Mouse (Mus musculus) heart, adult 2 months (tissue): Measurements from ENCODE around the gene Setmar. TPM values are rescaled to one million over a fixed set of nuclear protein-coding genes. Genes with fewer than 3 reads are reported as not detected.

ENCODE experiments used
- DNase-seq, 2 experiments: peaks; one replicate each; pipeline ENCODE4 v3.0.0; 2021
- H3K27ac ChIP-seq: fragments of 200-600 bp; 2 replicates; pipeline ENCODE4 v1.8.1; 2022
- H3K27me3 ChIP-seq: fragments of 200-500 bp; 2 replicates; pipeline ENCODE4 v1.6.1; 2012; ENCODE audit warnings: mild to moderate bottlenecking, low read length, inconsistent platforms, mixed read lengths; ENCODE audit not compliant: control insufficient read depth, insufficient read depth
- H3K36me3 ChIP-seq: fragments of 200-500 bp; 2 replicates; pipeline ENCODE4 v1.6.1; 2012; ENCODE audit warnings: low read length, inconsistent platforms; ENCODE audit not compliant: control insufficient read depth, insufficient read depth
- H3K4me1 ChIP-seq: fragments of 200-500 bp; 2 replicates; pipeline ENCODE4 v1.6.1; 2011; ENCODE audit warnings: low read length; ENCODE audit not compliant: control insufficient read depth, insufficient read depth
- H3K4me3 ChIP-seq: fragments of 200-600 bp; 2 replicates; pipeline ENCODE4 v1.8.1; 2022
- H3K79me2 ChIP-seq: fragments of 200-500 bp; replicated peaks from 2 replicates; pipeline ENCODE4 v1.6.1; 2012; ENCODE audit warnings: mild to moderate bottlenecking, inconsistent platforms, low read length, moderate library complexity, mixed read lengths; ENCODE audit not compliant: control insufficient read depth, insufficient read depth
- H3K9ac ChIP-seq: fragments of 200-500 bp; 2 replicates; pipeline ENCODE4 v1.6.1; 2012; ENCODE audit warnings: low read depth, mild to moderate bottlenecking, control low read depth, inconsistent platforms, low read length, mixed read lengths
- CTCF ChIP-seq: fragments of 200-600 bp; IDR thresholded peaks from 2 replicates; pipeline ENCODE4 v1.8.1; 2022; ENCODE audit warnings: antibody characterized with exemption, mild to moderate bottlenecking, moderate library complexity
- EP300 ChIP-seq: fragments of 200-500 bp; IDR thresholded peaks from 2 replicates; pipeline ENCODE4 v1.6.1; 2011; ENCODE audit warnings: low read depth, low read length, control low read depth; ENCODE audit not compliant: insufficient read depth
- POLR2A ChIP-seq: fragments of 200-500 bp; IDR thresholded peaks from 2 replicates; pipeline ENCODE4 v1.6.1; 2011; ENCODE audit warnings: mild to moderate bottlenecking, low read depth, low read length, control low read depth; ENCODE audit not compliant: insufficient read depth
- WGBS: fragments of 180-500 bp; shearing (Covaris S2); methylation state at CpG from one replicate; pipeline ENCODE4 v1.1.7; 2018; 5-methylcytosine and 5-hydroxymethylcytosine counted together
- intact Hi-C: fragments of 180-260 bp; cut with DNase I; formaldehyde crosslinking; loops from one replicate; pipeline ENCODE4 v1.15.1; 2025
- polyA plus RNA-seq: library from polyadenylated mRNA; depleted of rRNA; stranded (reverse); fragments of >200 nt; gene quantifications from 2 replicates; pipeline ENCODE4 v1.2.3, GENCODE M21; 2012
- total RNA-seq, 2 experiments: library from RNA; stranded (reverse); gene quantifications; 2 replicates each; pipeline ENCODE4 v1.2.3; 2021

Gene Setmar
- total and polyA plus RNA-seq, 3 experiments, result 1.6 to 3.8 (median 3.2) TPM

GRCm38 (mm10) chr6:108061121-108061520 lies 3.7 kb upstream of the Setmar start:
- Histone ChIP-seq H3K9ac (no peak overlapping the region), H3K27me3 (no peaks in the 10 kb centered on the region), H3K36me3 (no peaks in the 10 kb centered on the region), H3K79me2 (no peaks in the 10 kb centered on the region), H3K27ac (no peak overlapping the region), H3K4me1 (no peaks in the 10 kb centered on the region; the same call in 1 of the 2 replicates), H3K4me3 (no peak overlapping the region)
- intact Hi-C loops, result no loop called here
- WGBS, result 43% methylated on average over 3 of the region's 3 CpGs
- DNase-seq, result no peak
- TF ChIP-seq EP300 (no peak), POLR2A (no peak), CTCF (no peak)

- Histone ChIP-seq H3K9ac (peak overlapping the region; percentile 50; the same call in 1 of the 2 replicates), H3K36me3 (no peaks in the 10 kb centered on the region), H3K27me3 (no peaks in the 10 kb centered on the region), H3K27ac (peak overlapping the region; percentile 83), H3K4me3 (peak overlapping the region; percentile 80), H3K79me2 (no peaks in the 10 kb centered on the region), H3K4me1 (no peaks in the 10 kb centered on the region; the same call in 1 of the 2 replicates)
- 3% methylated on average over 6 of the region's 6 CpGs for WGBS
- intact Hi-C loops, result no loop called here
- TF ChIP-seq EP300 (no peak), POLR2A (no peak), CTCF (peak; percentile 60)
- DNase-seq, result no peak
Observed at GRCm38 (mm10) chr6:108065583-108065982, 738 bp downstream of the Setmar start.

DNA sequence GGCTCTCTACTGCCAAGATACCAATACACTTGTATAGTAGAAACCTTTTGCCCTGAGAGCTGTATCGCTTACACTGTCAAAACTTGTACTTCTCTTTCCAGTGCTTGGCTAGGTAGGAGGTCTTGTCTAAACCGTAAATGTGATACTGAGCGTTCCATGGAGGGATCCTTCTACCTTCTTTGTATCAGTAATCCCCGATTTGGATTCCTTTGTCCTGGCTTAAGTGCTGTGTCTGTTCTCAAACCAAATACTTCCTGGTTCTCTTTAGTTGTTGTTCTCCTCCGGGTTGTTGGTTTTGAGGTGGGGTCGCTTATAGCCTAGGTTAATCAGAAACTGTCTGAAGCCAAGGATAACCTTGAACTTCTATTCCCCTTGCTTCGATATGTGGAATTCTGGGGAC lies 6.1 kb downstream of the Setmar start:
- no peak for TF ChIP-seq POLR2A
- no peak for TF ChIP-seq EP300
- no peak for TF ChIP-seq CTCF
- H3K9ac ChIP-seq, result no peak overlapping the region
- intact Hi-C loops, result no loop called here
- no peaks in the 10 kb centered on the region for H3K27me3 ChIP-seq
- H3K79me2 ChIP-seq, result no peaks in the 10 kb centered on the region
- no peak for DNase-seq
- no peaks in the 10 kb centered on the region for H3K36me3 ChIP-seq
- H3K27ac ChIP-seq, result no peak overlapping the region
- H3K4me1 ChIP-seq, result no peaks in the 10 kb centered on the region; the same call in 1 of the 2 replicates
- H3K4me3 ChIP-seq, result no peak overlapping the region
- WGBS, result 91% methylated on average over 7 of the region's 7 CpGs

DNA sequence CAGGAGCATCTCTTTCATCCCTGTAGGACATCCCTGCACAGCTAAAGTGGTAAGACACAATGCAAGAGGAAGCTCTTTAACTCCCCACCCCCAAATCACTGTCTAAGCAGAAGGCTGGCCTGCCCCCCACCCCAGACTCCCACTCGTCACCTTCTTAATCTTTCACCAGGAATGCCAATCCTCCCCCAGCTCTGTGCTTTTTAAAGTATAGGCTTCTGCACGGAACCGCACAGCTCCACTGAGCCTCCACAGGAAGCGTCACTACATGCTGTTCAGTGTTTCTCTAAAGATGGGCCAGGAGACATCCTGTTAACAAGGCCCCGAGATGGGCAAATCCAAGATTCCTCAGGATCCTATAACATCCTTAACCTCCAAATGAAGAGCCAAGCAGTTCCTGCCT lies 8.2 kb downstream of the Setmar start:
- H3K4me1 ChIP-seq, result no peaks in the 10 kb centered on the region
- no peaks in the 10 kb centered on the region for H3K36me3 ChIP-seq
- no peak for DNase-seq
- no peaks in the 10 kb centered on the region for H3K27me3 ChIP-seq
- intact Hi-C loops, result no loop called here
- H3K4me3 ChIP-seq, result no peak overlapping the region
- H3K27ac ChIP-seq, result no peak overlapping the region
- 64% methylated on average over 5 of the region's 5 CpGs for WGBS
- TF ChIP-seq EP300, result no peak
- TF ChIP-seq CTCF, result no peak
- no peak for TF ChIP-seq POLR2A
- no peaks in the 10 kb centered on the region for H3K79me2 ChIP-seq
- H3K9ac ChIP-seq, result no peak overlapping the region

DNA sequence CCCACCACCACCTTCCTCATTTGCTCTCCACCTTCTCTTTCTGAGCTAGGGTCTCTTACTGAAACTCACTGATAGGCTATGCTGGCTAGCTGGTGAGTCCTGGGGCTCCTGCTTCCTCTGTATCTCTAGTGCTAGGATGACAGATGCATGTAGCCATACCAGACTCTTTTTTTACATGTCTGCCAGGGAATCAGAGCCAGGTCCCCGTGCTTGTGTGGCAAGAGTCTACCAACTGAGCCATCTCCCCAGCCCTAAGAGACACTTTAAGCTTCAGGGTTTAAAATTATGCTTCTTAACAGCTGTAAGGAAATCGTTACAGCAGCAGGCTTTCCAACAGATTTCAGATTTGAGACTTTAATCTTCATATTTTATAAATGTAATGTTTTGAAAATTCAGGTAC lies 9.1 kb downstream of the Setmar start:
- intact Hi-C loops, result no loop called here
- Histone ChIP-seq H3K27ac (no peak overlapping the region), H3K79me2 (no peaks in the 10 kb centered on the region), H3K36me3 (no peaks in the 10 kb centered on the region), H3K27me3 (no peaks in the 10 kb centered on the region), H3K9ac (no peak overlapping the region), H3K4me3 (no peak overlapping the region), H3K4me1 (no peaks in the 10 kb centered on the region)
- TF ChIP-seq POLR2A, result no peak
- no peak for TF ChIP-seq CTCF
- TF ChIP-seq EP300, result no peak
- DNase-seq, result no peak
- WGBS, result 91% methylated on average over 2 of the region's 2 CpGs

- intact Hi-C loops, result no loop called here
Observed at GRCm38 (mm10) chr6:108074624-108075023, 9.8 kb downstream of the Setmar start.

More at GRCm38 (mm10) chr6:108074624-108075023, 9.8 kb downstream of the Setmar start:
- Histone ChIP-seq H3K79me2 (no peaks in the 10 kb centered on the region), H3K4me1 (no peaks in the 10 kb centered on the region), H3K9ac (no peak overlapping the region), H3K36me3 (no peaks in the 10 kb centered on the region), H3K27me3 (no peaks in the 10 kb centered on the region), H3K4me3 (no peak overlapping the region), H3K27ac (no peak overlapping the region)
- no peak for DNase-seq
- TF ChIP-seq POLR2A (no peak), CTCF (no peak), EP300 (no peak)
- WGBS, result 86% methylated on average over 10 of the region's 10 CpGs
